Mouse (Mus musculus): ENCODE data around the gene Obox7.
"Not testable (repeated sequence)": the region's sequence is repeated elsewhere in the genome, so short reads cannot be mapped to it uniquely, and the experiment has no call there.

Gene Obox7

GRCm38 (mm10) chr7:14659196-14659595 lies at the start of gene Obox7:
Gene Obox7, plus strand, starts transcription at chr7:14659496.
- not testable (repeated sequence) for DNase-seq

GRCm38 (mm10) chr7:14622556-14623542 lies 36.4 kb upstream of the Obox7 start:
- DNase-seq, result peak; percentile 40
